Mouse (Mus musculus): Measurements from ENCODE around the gene Rhd. TPM values are rescaled to one million over a fixed set of nuclear protein-coding genes. Genes with fewer than 3 reads are reported as not detected.

The Rhd gene
- 1.2 and 1.5 TPM in 2 replicates for polyA plus RNA-seq (2015; fragmentation: Nextera tagmentation; extraction: Ambion mirVana)

GRCm38 (mm10) chr4:134863937-134864729 lies at the start of gene Rhd:
Gene Rhd (plus strand): TSS chr4:134864536.

GRCm38 (mm10) chr4:134853259-134853636 lies 11.1 kb upstream of the Rhd start, which contains the start of gene Maco1:
Gene Maco1 (minus strand): TSS chr4:134853345.

GRCm38 (mm10) chr4:134914864-134915209 lies 50.5 kb downstream of the Rhd start, which contains the start of gene Tmem50a:
Gene Tmem50a (minus strand): TSS chr4:134915024.

GRCm38 (mm10) chr4:134923258-134924018 lies 59.1 kb downstream of the Rhd start, which contains the start of gene Rsrp1:
Gene Rsrp1 (plus strand): TSS chr4:134923592.

GRCm38 (mm10) chr4:134930684-134931481 lies 66.5 kb downstream of the Rhd start, which contains the start of gene Syf2:
Gene Syf2 (plus strand): TSS chr4:134930898.

Other genes starting within 250 kb of the Rhd start
- 6.7 and 6.8 TPM in 2 replicates for gene Man1c1, start 160.2 kb upstream of the Rhd start, polyA plus RNA-seq (2015; fragmentation: Nextera tagmentation; extraction: Ambion mirVana)
- 2.9 and 3.8 TPM in 2 replicates for gene Ldlrap1, start 96.5 kb upstream of the Rhd start, polyA plus RNA-seq (2015; fragmentation: Nextera tagmentation; extraction: Ambion mirVana)
- 67.2 and 70.2 TPM in 2 replicates for gene Maco1, start 11.2 kb upstream of the Rhd start, polyA plus RNA-seq (2015; fragmentation: Nextera tagmentation; extraction: Ambion mirVana)
- gene Tmem50a, start 50.5 kb downstream of the Rhd start, polyA plus RNA-seq (2015; fragmentation: Nextera tagmentation; extraction: Ambion mirVana) = 218 and 241 TPM in 2 replicates
- 264 and 337 TPM in 2 replicates for gene Rsrp1, start 59.1 kb downstream of the Rhd start, polyA plus RNA-seq (2015; fragmentation: Nextera tagmentation; extraction: Ambion mirVana)
- gene Syf2, start 66.4 kb downstream of the Rhd start, polyA plus RNA-seq (2015; fragmentation: Nextera tagmentation; extraction: Ambion mirVana) = 60.1 and 62.8 TPM in 2 replicates